Mouse (Mus musculus) forebrain, embryonic 11.5 days (tissue): ENCODE measurements at regions not wholly inside any gene's neighbourhood (a gene's known extent, or its start where the extent isn't known, plus 50 kb on each side); places are given as distances from the start of the nearest gene placed in this dataset.
"Not testable (repeated sequence)": the region's sequence is repeated elsewhere in the genome, so short reads cannot be mapped to it uniquely, and the experiment has no call there.

Experiments
- ATAC-seq: fragments of 200-750 bp; cut with Nextera tagmentation; replicated peaks from 2 replicates; pipeline ENCODE4 v1.8.0; 2017; ENCODE audit warnings: moderate TSS enrichment; ENCODE audit not compliant: low FRiP score
- DNase-seq: peaks from one replicate; pipeline ENCODE4 v3.0.0-alpha.2; 2017; ENCODE audit warnings: low spot score
- H3K27ac ChIP-seq: fragments of 300-500 bp; sonication (generic); 2 replicates; pipeline ENCODE4 v1.5.1; 2014; ENCODE audit warnings: low read depth, low read length
- H3K27me3 ChIP-seq: fragments of 300-500 bp; sonication (generic); 2 replicates; pipeline ENCODE4 v1.6.1; 2014; ENCODE audit warnings: mild to moderate bottlenecking, low read length, mixed read lengths; ENCODE audit not compliant: control insufficient read depth, insufficient read depth
- H3K36me3 ChIP-seq: fragments of 300-500 bp; sonication (generic); 2 replicates; pipeline ENCODE4 v1.6.1; 2014; ENCODE audit warnings: mild to moderate bottlenecking, low read length, moderate library complexity, mixed read lengths; ENCODE audit not compliant: control insufficient read depth, insufficient read depth
- H3K4me1 ChIP-seq: fragments of 300-500 bp; sonication (generic); replicated peaks from 2 replicates; pipeline ENCODE4 v1.6.1; 2014; ENCODE audit warnings: low read length, mixed read lengths; ENCODE audit not compliant: control insufficient read depth, insufficient read depth
- H3K4me2 ChIP-seq: fragments of 300-500 bp; sonication (generic); 2 replicates; pipeline ENCODE4 v1.6.1; 2014; ENCODE audit warnings: low read depth, mild to moderate bottlenecking, low read length, moderate library complexity, mixed read lengths; ENCODE audit not compliant: severe bottlenecking
- H3K4me3 ChIP-seq: fragments of 300-500 bp; sonication (generic); 2 replicates; pipeline ENCODE4 v1.5.1; 2014; ENCODE audit warnings: low read depth, low read length
- H3K9ac ChIP-seq: fragments of 300-500 bp; sonication (generic); 2 replicates; pipeline ENCODE4 v1.6.1; 2014; ENCODE audit warnings: low read length
- H3K9me3 ChIP-seq: fragments of 300-500 bp; sonication (generic); 2 replicates; pipeline ENCODE4 v1.6.1; 2016; ENCODE audit warnings: low read length, mixed read lengths; ENCODE audit not compliant: control insufficient read depth
- WGBS: fragments of 180-500 bp; shearing (Covaris S2); extraction: QIAGEN DNeasy Blood & Tissue Kit; methylation state at CpG from one replicate; pipeline ENCODE4 v1.1.7; 2014; 5-methylcytosine and 5-hydroxymethylcytosine counted together

- Histone ChIP-seq H3K27ac (no peak overlapping the region), H3K4me2 (no peak overlapping the region), H3K9ac (no peak overlapping the region), H3K36me3 (no peaks in the 10 kb centered on the region), H3K9me3 (no peaks in the 10 kb centered on the region), H3K4me1 (no peaks in the 10 kb centered on the region), H3K4me3 (no peak overlapping the region), H3K27me3 (no peaks in the 10 kb centered on the region)
- ATAC-seq (no peak), DNase-seq (no peak)
- WGBS: 58% methylated on average over 2 of the region's 2 CpGs
These were observed 65.9 kb upstream of the Ccnh start for GRCm38 (mm10) chr13:85123309-85123708.

- H3K36me3 ChIP-seq: not testable (repeated sequence)
These were observed 62.3 kb upstream of the Ccnh start for GRCm38 (mm10) chr13:85126573-85127547.

GRCm38 (mm10) chr13:85127548-85127925 is 61.7 kb upstream of the Ccnh start:
- H3K4me3 ChIP-seq: no peak overlapping the region
- H3K27ac ChIP-seq: no peak overlapping the region
- ATAC-seq (no peak), DNase-seq (no peak)
- no peaks in the 10 kb centered on the region for H3K9me3 ChIP-seq
- H3K9ac ChIP-seq: no peak overlapping the region
- no peaks in the 10 kb centered on the region for H3K36me3 ChIP-seq
- 76% methylated on average over 1 of the region's 1 CpGs for whole genome bisulfite sequencing
- no peaks in the 10 kb centered on the region for H3K4me1 ChIP-seq
- no peaks in the 10 kb centered on the region for H3K27me3 ChIP-seq
- no peak overlapping the region for H3K4me2 ChIP-seq

More at GRCm38 (mm10) chr13:85126573-85127547, 62.3 kb upstream of the Ccnh start:
- not testable (repeated sequence) for DNase-seq, H3K27me3 ChIP-seq, H3K4me1 ChIP-seq, H3K4me2 ChIP-seq, H3K9ac ChIP-seq, H3K4me3 ChIP-seq, H3K27ac ChIP-seq, H3K9me3 ChIP-seq
- 90% methylated on average over 18 of the region's 18 CpGs for WGBS
- peak; percentile 100 for ATAC-seq
